Mouse (Mus musculus): ENCODE results near the gene Smok3c. TPM values are rescaled to one million over a fixed set of nuclear protein-coding genes. Genes with fewer than 3 reads are reported as not detected.
A peak's percentile ranks its signal among the peaks of the same experiment; 100 is the strongest.
"Not testable (repeated sequence)": the region's sequence is repeated elsewhere in the genome, so short reads cannot be mapped to it uniquely, and the experiment has no call there.

Smok3c gene
- total RNA-seq (2021): not detected
- long read RNA-seq, experiment 1: 0 reads
- long read RNA-seq, experiment 2: 0 reads

GRCm38 (mm10) chr5:138052894-138053293 is at the start of gene Smok3c:
Smok3c (plus strand) TSS chr5:138053194.
- intact Hi-C loops (cut with DNase I; ENCODE audit: low total_unique reads); DNase-seq: not testable (repeated sequence)

- DNase-seq: no peak
- intact Hi-C loops (cut with DNase I; ENCODE audit: low total_unique reads): no loop called here
Observed at GRCm38 (mm10) chr5:138009437-138009836, 43.6 kb upstream of the Smok3c start.

GRCm38 (mm10) chr5:138012382-138012781 is 40.6 kb upstream of the Smok3c start:
- intact Hi-C loops (cut with DNase I; ENCODE audit: low total_unique reads): no loop called here
- no peak for DNase-seq

- intact Hi-C loops (cut with DNase I; ENCODE audit: low total_unique reads): no loop called here
- no peak for DNase-seq
Observed at GRCm38 (mm10) chr5:138016530-138016929, 36.5 kb upstream of the Smok3c start.

GRCm38 (mm10) chr5:138016997-138017396 is 36.0 kb upstream of the Smok3c start:
- intact Hi-C loops (cut with DNase I; ENCODE audit: low total_unique reads): no loop called here
- no peak for DNase-seq

GRCm38 (mm10) chr5:138019577-138019976 is 33.4 kb upstream of the Smok3c start:
- intact Hi-C loops (cut with DNase I; ENCODE audit: low total_unique reads); DNase-seq: not testable (repeated sequence)

- DNase-seq; intact Hi-C loops (cut with DNase I; ENCODE audit: low total_unique reads): not testable (repeated sequence)
Observed at GRCm38 (mm10) chr5:138020961-138021479, 32.0 kb upstream of the Smok3c start, which contains the start of the genes Smok3a and Smok3b. Smok3a (plus strand) TSS chr5:138021261. Smok3b (plus strand) TSS chr5:138021429.

- intact Hi-C loops (cut with DNase I; ENCODE audit: low total_unique reads): no loop called here
- no peak for DNase-seq
Observed at GRCm38 (mm10) chr5:138073803-138074202, 20.8 kb downstream of the Smok3c start.

- intact Hi-C loops (cut with DNase I; ENCODE audit: low total_unique reads): no loop called here
- DNase-seq: no peak
Observed at GRCm38 (mm10) chr5:138075684-138076083, 22.7 kb downstream of the Smok3c start.

- no peak for DNase-seq
- intact Hi-C loops (cut with DNase I; ENCODE audit: low total_unique reads): no loop called here
Observed at GRCm38 (mm10) chr5:138076148-138076547, 23.2 kb downstream of the Smok3c start.

GRCm38 (mm10) chr5:138080456-138080855 is 27.5 kb downstream of the Smok3c start:
- intact Hi-C loops (cut with DNase I; ENCODE audit: low total_unique reads): no loop called here
- no peak for DNase-seq

- DNase-seq: no peak
- intact Hi-C loops (cut with DNase I; ENCODE audit: low total_unique reads): no loop called here
Observed at GRCm38 (mm10) chr5:138081446-138081845, 28.5 kb downstream of the Smok3c start.

GRCm38 (mm10) chr5:138083318-138083900 is 30.4 kb downstream of the Smok3c start:
- no peak for DNase-seq
- intact Hi-C loops (cut with DNase I; ENCODE audit: low total_unique reads): no loop called here

GRCm38 (mm10) chr5:138083936-138084335 is 30.9 kb downstream of the Smok3c start:
- intact Hi-C loops (cut with DNase I; ENCODE audit: low total_unique reads): no loop called here
- no peak for DNase-seq

GRCm38 (mm10) chr5:138084507-138084906 is 31.5 kb downstream of the Smok3c start:
- DNase-seq: no peak
- intact Hi-C loops (cut with DNase I; ENCODE audit: low total_unique reads): no loop called here

GRCm38 (mm10) chr5:138084996-138085395 is 32.0 kb downstream of the Smok3c start, which contains the start of gene Zkscan1:
Zkscan1 (plus strand) TSS chr5:138085084.
- DNase-seq: peak; percentile 75
- intact Hi-C loops (cut with DNase I; ENCODE audit: low total_unique reads): no loop called here

- no peak for DNase-seq
- intact Hi-C loops (cut with DNase I; ENCODE audit: low total_unique reads): no loop called here
Observed at GRCm38 (mm10) chr5:138085421-138085911, 32.5 kb downstream of the Smok3c start.

GRCm38 (mm10) chr5:138086842-138087241 is 33.8 kb downstream of the Smok3c start:
- intact Hi-C loops (cut with DNase I; ENCODE audit: low total_unique reads): no loop called here
- DNase-seq: no peak

- DNase-seq: no peak
- intact Hi-C loops (cut with DNase I; ENCODE audit: low total_unique reads): no loop called here
Observed at GRCm38 (mm10) chr5:138088366-138088765, 35.4 kb downstream of the Smok3c start.

GRCm38 (mm10) chr5:138089108-138089551 is 36.1 kb downstream of the Smok3c start:
- intact Hi-C loops (cut with DNase I; ENCODE audit: low total_unique reads): no loop called here
- no peak for DNase-seq

- DNase-seq: no peak
- intact Hi-C loops (cut with DNase I; ENCODE audit: low total_unique reads): no loop called here
Observed at GRCm38 (mm10) chr5:138090271-138090670, 37.3 kb downstream of the Smok3c start.

All from gastrocnemius, postnatal 14 days (tissue).